Mouse (Mus musculus) thymus, postnatal 14 days (tissue): ENCODE data around the gene C130074G19Rik.
A peak's percentile ranks its signal among the peaks of the same experiment; 100 is the strongest.

ENCODE experiments used
- DNase-seq: peaks from one replicate; pipeline ENCODE4 v3.0.0; 2021

C130074G19Rik gene

GRCm38 (mm10) chr1:184836350-184836749, 46.7 kb downstream of the C130074G19Rik start:
- no peak for DNase-seq

- no peak for DNase-seq
Measured at GRCm38 (mm10) chr1:184833499-184833898, 49.5 kb downstream of the C130074G19Rik start.

- peak; percentile 23 for DNase-seq
Measured at GRCm38 (mm10) chr1:184832211-184832610, 50.8 kb downstream of the C130074G19Rik start.

GRCm38 (mm10) chr1:184829897-184830296, 53.1 kb downstream of the C130074G19Rik start:
- DNase-seq: no peak

GRCm38 (mm10) chr1:184827175-184827701, 55.8 kb downstream of the C130074G19Rik start:
- no peak for DNase-seq

- peak; percentile 34 for DNase-seq
Measured at GRCm38 (mm10) chr1:184825093-184825492, 57.9 kb downstream of the C130074G19Rik start.

GRCm38 (mm10) chr1:184824439-184824851, 58.6 kb downstream of the C130074G19Rik start:
- peak; percentile 81 for DNase-seq

- no peak for DNase-seq
Measured at GRCm38 (mm10) chr1:184822678-184823077, 60.3 kb downstream of the C130074G19Rik start.
